Mouse (Mus musculus) liver, postnatal 0 days (tissue): ENCODE measurements around the gene Nif3l1.

Experiments used
- CTCF ChIP-seq: sonication (generic); IDR thresholded peaks from 2 replicates; pipeline ENCODE4 v1.5.1; 2016; ENCODE audit warnings: antibody characterized with exemption, low read depth
- EP300 ChIP-seq: IDR thresholded peaks from 2 replicates; pipeline ENCODE4 v1.6.1; 2016; ENCODE audit warnings: antibody characterized with exemption, low read depth, mild to moderate bottlenecking

DNA sequence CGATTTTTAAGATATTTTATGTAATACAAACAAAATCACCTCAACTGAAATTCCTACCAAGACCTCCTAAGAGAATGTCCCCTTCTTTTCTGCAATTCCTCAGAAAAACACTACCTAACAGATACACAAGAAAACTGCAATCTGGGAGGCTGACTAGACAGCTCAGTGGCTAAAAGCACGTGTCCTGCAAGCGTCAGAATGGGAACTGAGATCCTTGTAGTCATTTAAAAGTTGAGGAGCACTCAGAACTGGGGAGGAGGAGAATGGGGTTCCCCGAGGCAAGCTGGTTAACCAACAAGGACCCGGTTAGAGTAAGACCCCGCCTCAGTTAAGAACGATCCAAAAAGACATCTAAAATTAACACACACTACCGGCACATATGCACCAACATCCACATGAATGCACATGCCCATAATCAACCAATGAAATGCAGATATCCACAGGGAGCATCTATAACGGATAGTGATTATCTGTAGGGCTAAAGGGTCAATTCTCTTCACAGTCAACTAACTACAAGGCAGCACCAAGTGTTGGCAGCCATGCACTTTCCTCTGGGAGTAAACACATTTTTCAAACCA is 58.9 kb downstream of the Nif3l1 start:
- TF ChIP-seq CTCF (no peak), EP300 (no peak)
